Mouse (Mus musculus) bone marrow macrophage, adult 2 months (primary cell): ENCODE measurements at regions not wholly inside any gene's neighbourhood (a gene's known extent, or its start where the extent isn't known, plus 50 kb on each side); places are given as distances from the start of the nearest gene placed in this dataset.

ENCODE experiments used
- H3K27ac ChIP-seq: 2 replicates; pipeline ENCODE4 v1.5.1; 2012; ENCODE audit warnings: low read depth, low read length; ENCODE audit not compliant: insufficient read depth
- H3K4me1 ChIP-seq: 2 replicates; pipeline ENCODE4 v1.6.1; 2012; ENCODE audit warnings: low read length; ENCODE audit not compliant: control insufficient read depth, insufficient read depth
- H3K4me3 ChIP-seq: 2 replicates; pipeline ENCODE4 v1.5.1; 2012; ENCODE audit warnings: mild to moderate bottlenecking, low read length, moderate library complexity; ENCODE audit not compliant: insufficient read depth
- CTCF ChIP-seq: IDR thresholded peaks from 2 replicates; pipeline ENCODE4 v1.5.1; 2012; ENCODE audit warnings: low read depth, mild to moderate bottlenecking, low read length, moderate library complexity
- POLR2A ChIP-seq: IDR thresholded peaks from 2 replicates; pipeline ENCODE4 v1.6.1; 2012; ENCODE audit warnings: mild to moderate bottlenecking, low read depth, low read length, borderline replicate concordance

- TF ChIP-seq POLR2A (no peak), CTCF (no peak)
- Histone ChIP-seq H3K27ac (no peak overlapping the region), H3K4me1 (peaks cover 52% of the 10 kb centered on the region), H3K4me3 (no peak overlapping the region)
Measured at GRCm38 (mm10) chr7:145026014-145026285, 86.2 kb upstream of the Ccnd1 start.

- TF ChIP-seq POLR2A (no peak), CTCF (no peak)
- no peak overlapping the region for H3K27ac ChIP-seq
- H3K4me3 ChIP-seq = no peak overlapping the region
- H3K4me1 ChIP-seq = peaks cover 51% of the 10 kb centered on the region
Measured at GRCm38 (mm10) chr7:145025186-145026013, 85.7 kb upstream of the Ccnd1 start.

GRCm38 (mm10) chr7:145024651-145025050 is 84.9 kb upstream of the Ccnd1 start:
- TF ChIP-seq CTCF (no peak), POLR2A (no peak)
- H3K27ac ChIP-seq = no peak overlapping the region
- no peak overlapping the region for H3K4me3 ChIP-seq
- peaks cover 50% of the 10 kb centered on the region for H3K4me1 ChIP-seq

GRCm38 (mm10) chr7:145019137-145019536 is 79.4 kb upstream of the Ccnd1 start:
- peaks cover 35% of the 10 kb centered on the region for H3K4me1 ChIP-seq
- H3K4me3 ChIP-seq = no peak overlapping the region
- no peak overlapping the region for H3K27ac ChIP-seq
- no peak for TF ChIP-seq POLR2A
- no peak for TF ChIP-seq CTCF

- TF ChIP-seq CTCF = no peak
- no peak for TF ChIP-seq POLR2A
- H3K27ac ChIP-seq = no peak overlapping the region
- peaks cover 35% of the 10 kb centered on the region for H3K4me1 ChIP-seq
- no peak overlapping the region for H3K4me3 ChIP-seq
Measured at GRCm38 (mm10) chr7:145018149-145018548, 78.4 kb upstream of the Ccnd1 start.

GRCm38 (mm10) chr7:145015463-145016085 is 75.8 kb upstream of the Ccnd1 start:
- Histone ChIP-seq H3K4me3 (no peak overlapping the region), H3K4me1 (peaks cover 35% of the 10 kb centered on the region), H3K27ac (no peak overlapping the region)
- no peak for TF ChIP-seq POLR2A
- TF ChIP-seq CTCF = no peak

- H3K27ac ChIP-seq = no peak overlapping the region
- H3K4me1 ChIP-seq = no peaks in the 10 kb centered on the region
- H3K4me3 ChIP-seq = no peak overlapping the region
- no peak for TF ChIP-seq CTCF
- no peak for TF ChIP-seq POLR2A
Measured at GRCm38 (mm10) chr7:145010757-145011156, 71.0 kb upstream of the Ccnd1 start.

GRCm38 (mm10) chr7:145010004-145010403 is 70.3 kb upstream of the Ccnd1 start:
- H3K4me3 ChIP-seq = no peak overlapping the region
- H3K4me1 ChIP-seq = no peaks in the 10 kb centered on the region
- no peak for TF ChIP-seq POLR2A
- TF ChIP-seq CTCF = no peak
- no peak overlapping the region for H3K27ac ChIP-seq

- Histone ChIP-seq H3K27ac (no peak overlapping the region), H3K4me1 (no peaks in the 10 kb centered on the region), H3K4me3 (no peak overlapping the region)
- TF ChIP-seq CTCF (no peak), POLR2A (no peak)
Measured at GRCm38 (mm10) chr7:145008662-145009333, 69.1 kb upstream of the Ccnd1 start.

GRCm38 (mm10) chr7:145007216-145007615 is 67.5 kb upstream of the Ccnd1 start:
- H3K4me3 ChIP-seq = no peak overlapping the region
- no peaks in the 10 kb centered on the region for H3K4me1 ChIP-seq
- TF ChIP-seq CTCF = no peak
- no peak for TF ChIP-seq POLR2A
- no peak overlapping the region for H3K27ac ChIP-seq
